8 mouse cellular contexts compared by ENCODE assay signal in the genomic region with DNA sequence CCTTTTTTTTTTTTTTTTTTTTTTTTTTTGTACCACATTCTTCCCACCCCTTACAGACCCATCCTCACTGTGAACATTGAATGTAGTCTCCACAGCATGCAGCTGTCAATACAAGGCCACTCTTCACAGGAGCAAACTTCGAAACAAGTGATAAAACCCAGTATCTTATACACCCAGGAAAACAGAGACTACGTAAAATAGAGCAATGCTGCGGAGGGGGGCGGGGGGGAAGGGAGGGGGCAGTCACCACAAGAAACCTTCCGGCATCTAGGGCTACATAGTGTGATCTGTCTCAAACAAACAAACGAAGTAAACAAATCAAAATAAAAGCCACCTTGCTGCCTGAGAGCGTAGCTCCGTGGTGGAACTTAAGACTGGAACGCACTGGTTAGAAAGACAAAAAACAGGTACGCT. TPM values are rescaled to one million over a fixed set of nuclear protein-coding genes. Genes with fewer than 3 reads are reported as not detected.
A peak's percentile ranks its signal among the peaks of the same experiment; 100 is the strongest.
DNase-seq lines count a peak whose midpoint lies in the region; ATAC-seq and TF ChIP-seq lines count a peak whose summit lies in the region.

No protein-coding gene starts in this region.

- no peak for TF ChIP-seq POLR2A in CH12.LX (IDR thresholded peaks at IDR 0.05; ENCODE audit: low read depth, low read length)

- H3K4me1 ChIP-seq in heart, embryonic 10.5 days = peaks cover 5% of the 10 kb centered on the region
- peaks cover 0 to 5% of the 10 kb centered on the region in 2 experiments; a peak in 2 of 4 replicates for H3K4me1 ChIP-seq in CH12.LX (ENCODE audit: control insufficient read depth in 1 of 2, insufficient read depth in 2 of 2)
- H3K4me1 ChIP-seq in liver, embryonic 11.5 days (replicated peaks; ENCODE audit: control insufficient read depth, insufficient read depth, low read length) = peaks cover 5% of the 10 kb centered on the region; the same call in 1 of the 2 replicates
- peaks cover 3% of the 10 kb centered on the region; the same call in 1 of the 2 replicates for H3K4me1 ChIP-seq in stomach, embryonic 14.5 days (ENCODE audit: control insufficient read depth, insufficient read depth, low read length)

- TF ChIP-seq CTCF in CH12.LX (conservative IDR thresholded peaks at IDR 0.05 in 1 of 2, IDR thresholded peaks at IDR 0.05 in 1 of 2; ENCODE audit: low read depth in 2 of 2, low read length in 2 of 2) = no peak

- dilution Hi-C loops in CH12.LX (cut with MboI; ENCODE audit: extremely low pct_ligation_motif_present, extremely low pct_unique_long_range_greater_than_20kb, low sequenced_read_pairs) = no loop called here

- no peaks in the 10 kb centered on the region for H3K9me3 ChIP-seq in heart, embryonic 10.5 days
- H3K9me3 ChIP-seq in CH12.LX (replicated peaks; ENCODE audit: low read length) = no peaks in the 10 kb centered on the region
- H3K9me3 ChIP-seq in liver, embryonic 11.5 days (ENCODE audit: control insufficient read depth, low read length) = no peaks in the 10 kb centered on the region
- H3K9me3 ChIP-seq in stomach, embryonic 14.5 days (ENCODE audit: control insufficient read depth, low read depth, low read length) = no peaks in the 10 kb centered on the region; the same call in 1 of the 2 replicates

- DNase-seq in heart, embryonic 10.5 days (ENCODE audit: low spot score) = no peak
- no peak for DNase-seq in heart, postnatal 10 days
- peak; percentile 3 for DNase-seq in CH12.LX (ENCODE audit: extremely low read depth)
- no peak for DNase-seq in liver, embryonic 11.5 days (ENCODE audit: low spot score)
- no peak for DNase-seq in left cerebral cortex, postnatal 36 days (ENCODE audit: low spot score in 2 of 2)
- DNase-seq in spleen, adult 12 weeks (ENCODE audit: low spot score) = no peak

- peak overlapping the region; percentile 97 for H3K27ac ChIP-seq in heart, embryonic 10.5 days
- H3K27ac ChIP-seq in CH12.LX (ENCODE audit: insufficient read depth, low read depth) = no peak overlapping the region
- no peak overlapping the region for H3K27ac ChIP-seq in liver, embryonic 11.5 days (ENCODE audit: low read depth, low read length)
- H3K27ac ChIP-seq in stomach, embryonic 14.5 days (ENCODE audit: low read length) = no peak overlapping the region

- WGBS in heart, embryonic 10.5 days = 5% methylated on average over 10 of the region's 10 CpGs
- WGBS in liver, embryonic 11.5 days = 3% methylated on average over 10 of the region's 10 CpGs
- WGBS in stomach, embryonic 14.5 days = 4% methylated on average over 10 of the region's 10 CpGs

- H3K27me3 ChIP-seq in heart, embryonic 10.5 days (ENCODE audit: insufficient read depth, poor library complexity, severe bottlenecking) = no peaks in the 10 kb centered on the region
- peaks cover 3% of the 10 kb centered on the region for H3K27me3 ChIP-seq in CH12.LX (replicated peaks)
- H3K27me3 ChIP-seq in liver, embryonic 11.5 days (replicated peaks; ENCODE audit: control insufficient read depth, insufficient read depth, low read length) = no peaks in the 10 kb centered on the region
- H3K27me3 ChIP-seq in stomach, embryonic 14.5 days (ENCODE audit: control insufficient read depth, insufficient read depth, low read length) = no peaks in the 10 kb centered on the region

- intact Hi-C loops in heart, postnatal 10 days (cut with DNase I) = loop anchor here (5.0 kb wide), 1 partner anchor 70 kb away; the partner anchor contains the start of gene Fst
- intact Hi-C loops in left cerebral cortex, postnatal 36 days (cut with DNase I) = no loop called here

- H3K36me3 ChIP-seq in heart, embryonic 10.5 days = peaks cover 13% of the 10 kb centered on the region
- peaks cover 0 to 8% of the 10 kb centered on the region in 2 experiments for H3K36me3 ChIP-seq in CH12.LX (replicated peaks in 1 of 2; ENCODE audit: control insufficient read depth in 1 of 2, insufficient read depth in 1 of 2, low read length in 1 of 2)
- H3K36me3 ChIP-seq in liver, embryonic 11.5 days (ENCODE audit: control insufficient read depth, insufficient read depth, low read length) = peaks cover 5% of the 10 kb centered on the region
- H3K36me3 ChIP-seq in stomach, embryonic 14.5 days (ENCODE audit: control insufficient read depth, insufficient read depth, low read length) = no peaks in the 10 kb centered on the region

- TF ChIP-seq EP300 in CH12.LX (IDR thresholded peaks at IDR 0.05; ENCODE audit: low read length) = no peak

- peak overlapping the region; percentile 98 for H3K4me2 ChIP-seq in CH12.LX (ENCODE audit: insufficient read depth, low read depth, poor library complexity, severe bottlenecking)
- H3K4me2 ChIP-seq in liver, embryonic 11.5 days = peak overlapping the region; percentile 78
- peak overlapping the region; percentile 67 for H3K4me2 ChIP-seq in stomach, embryonic 14.5 days (replicated peaks; ENCODE audit: low read depth, low read length)

- TF ChIP-seq RAD21 in CH12.LX (IDR thresholded peaks at IDR 0.05; ENCODE audit: low read depth, low read length) = no peak

- peak overlapping the region; percentile 91 for H3K4me3 ChIP-seq in heart, embryonic 10.5 days
- peak overlapping the region; percentile 95 to 99 (median 97) for H3K4me3 ChIP-seq in CH12.LX (replicated peaks in 1 of 3; ENCODE audit: low read depth in 2 of 3, low read length in 2 of 3, poor library complexity in 1 of 3)
- peak overlapping the region; percentile 84 for H3K4me3 ChIP-seq in liver, embryonic 11.5 days (ENCODE audit: low read depth, low read length)
- H3K4me3 ChIP-seq in stomach, embryonic 14.5 days (ENCODE audit: low read depth, low read length) = peak overlapping the region; percentile 95

- in situ Hi-C loops in CH12.LX (cut with MboI; ENCODE audit: low pct_ligation_motif_present, low pct_unique_long_range_greater_than_20kb, low sequenced_read_pairs) = no loop called here

- ATAC-seq in erythroid progenitor cell, adult 5-6 weeks (replicated peaks; ENCODE audit: low FRiP score, poor library complexity, severe bottlenecking) = peak; percentile 35; the same call in 1 of the 2 replicates
- ATAC-seq in liver, embryonic 11.5 days (replicated peaks; ENCODE audit: low FRiP score) = peak; percentile 63
- 0 out of 2 replicates have a peak, but pooled peaks have one; percentile 18 for ATAC-seq in stomach, embryonic 14.5 days (ENCODE audit: insufficient number of reproducible peaks, insufficient read depth, low FRiP score, low read depth)

- H3K9ac ChIP-seq in CH12.LX (ENCODE audit: insufficient read depth, low read depth) = peak overlapping the region; percentile 91
- H3K9ac ChIP-seq in liver, embryonic 11.5 days (ENCODE audit: low read depth, low read length) = peak overlapping the region; percentile 82
- peak overlapping the region; percentile 77 for H3K9ac ChIP-seq in stomach, embryonic 14.5 days (replicated peaks; ENCODE audit: low read depth, low read length)

- peaks cover 24% of the 10 kb centered on the region for H3K79me2 ChIP-seq in CH12.LX (replicated peaks; ENCODE audit: control insufficient read depth, extremely low read depth, insufficient read depth, poor library complexity, severe bottlenecking)

TF ChIP-seq in CH12.LX, 34 proteins besides CTCF, POLR2A, EP300 and RAD21:
- TF ChIP-seq ELF1 (IDR thresholded peaks at IDR 0.05; ENCODE audit: low read depth, low read length) (no peak), E2F4 (IDR thresholded peaks at IDR 0.05; ENCODE audit: insufficient replicate concordance, low read depth, low read length) (no peak), ZNF384 (IDR thresholded peaks at IDR 0.05; ENCODE audit: low read depth, low read length) (0 out of 2 replicates have a peak, but pooled peaks have one; percentile 11)

RNA-seq across cellular contexts. Expression of gene Ndufs4, which starts 1.0 kb away (rescaled TPM):
- polyA plus RNA-seq in heart, embryonic 10.5 days (2016; fragmentation: Nextera tagmentation; extraction: Ambion mirVana) = 318 and 348 TPM in 2 replicates
- 100 to 1,000 TPM; 480 to 483 TPM for total RNA-seq in heart, postnatal 10 days (2021)
- total RNA-seq in CH12.LX (2012; rRNA removed) (218 and 247 TPM in 2 replicates), CH12.LX (2014; rRNA removed) (108 and 125 TPM in 2 replicates)
- polyA plus RNA-seq in CH12.LX (2012; ENCODE audit: insufficient read length, low read depth) = 113 and 120 TPM in 2 replicates
- 66.7 and 118 TPM in 2 replicates for total RNA-seq in erythroid progenitor cell, adult 5-6 weeks (2015; ENCODE audit: low replicate concordance)
- 25.3 and 29.1 TPM in 2 replicates for total RNA-seq in erythroid progenitor cell, adult 5-6 weeks (2017; ENCODE audit: low replicate concordance)
- polyA plus RNA-seq in liver, embryonic 11.5 days (2014; fragmentation: Nextera tagmentation; extraction: Ambion mirVana) = 221 and 235 TPM in 2 replicates
- 299 and 301 TPM in 2 replicates for polyA plus RNA-seq in stomach, embryonic 14.5 days (2014; fragmentation: Nextera tagmentation; extraction: Ambion mirVana)
- 100 to 1,000 TPM; 143 to 160 TPM for total RNA-seq in left cerebral cortex, postnatal 36 days (2021)
